Mouse (Mus musculus) midbrain, embryonic 15.5 days (tissue): ENCODE measurements around the gene Suclg2. TPM values are rescaled to one million over a fixed set of nuclear protein-coding genes. Genes with fewer than 3 reads are reported as not detected.

Experiments
- ATAC-seq: fragments of 200-750 bp; cut with Nextera tagmentation; replicated peaks from 2 replicates; pipeline ENCODE4 v1.8.0; 2017; ENCODE audit warnings: moderate TSS enrichment
- H3K27ac ChIP-seq: fragments of 300-500 bp; sonication (generic); 2 replicates; pipeline ENCODE4 v1.5.1; 2015; ENCODE audit warnings: mild to moderate bottlenecking, inconsistent platforms
- H3K27me3 ChIP-seq: fragments of 300-500 bp; sonication (generic); replicated peaks from 2 replicates; pipeline ENCODE4 v1.6.1; 2015; ENCODE audit warnings: inconsistent platforms
- H3K36me3 ChIP-seq: fragments of 300-500 bp; sonication (generic); replicated peaks from 2 replicates; pipeline ENCODE4 v1.6.1; 2015; ENCODE audit warnings: inconsistent platforms
- H3K4me1 ChIP-seq: fragments of 300-500 bp; sonication (generic); 2 replicates; pipeline ENCODE4 v1.6.1; 2015; ENCODE audit warnings: inconsistent platforms
- H3K4me2 ChIP-seq: fragments of 300-500 bp; sonication (generic); 2 replicates; pipeline ENCODE4 v1.6.1; 2015; ENCODE audit warnings: inconsistent platforms, mild to moderate bottlenecking, moderate library complexity
- H3K4me3 ChIP-seq: fragments of 300-500 bp; sonication (generic); 2 replicates; pipeline ENCODE4 v1.5.1; 2015; ENCODE audit warnings: mild to moderate bottlenecking, inconsistent platforms
- H3K9ac ChIP-seq: fragments of 300-500 bp; sonication (generic); 2 replicates; pipeline ENCODE4 v1.6.1; 2015; ENCODE audit warnings: mild to moderate bottlenecking, inconsistent platforms
- H3K9me3 ChIP-seq: fragments of 300-500 bp; sonication (generic); 2 replicates; pipeline ENCODE4 v1.6.1; 2016; ENCODE audit warnings: inconsistent platforms
- WGBS: fragments of 180-500 bp; shearing (Covaris S2); methylation state at CpG from one replicate; pipeline ENCODE4 v1.1.7; 2015; ENCODE audit warnings: mixed read lengths; 5-methylcytosine and 5-hydroxymethylcytosine counted together
- polyA plus RNA-seq: library from polyadenylated mRNA; unstranded; fragments of >200 nt; fragmentation: Nextera tagmentation; extraction: Ambion mirVana; gene quantifications from 2 replicates; pipeline ENCODE4 v1.2.1, GENCODE M21; 2015

The Suclg2 gene
- polyA plus RNA-seq, 1 experiment from 2014 or later = 13.6 TPM

GRCm38 (mm10) chr6:95713245-95713644 is 5.4 kb downstream of the Suclg2 start:
- H3K4me2 ChIP-seq = no peak overlapping the region
- H3K4me3 ChIP-seq = no peak overlapping the region
- no peak for ATAC-seq
- no peaks in the 10 kb centered on the region for H3K9me3 ChIP-seq
- peaks cover 7% of the 10 kb centered on the region for H3K4me1 ChIP-seq
- no peaks in the 10 kb centered on the region for H3K36me3 ChIP-seq
- no peak overlapping the region for H3K9ac ChIP-seq
- no peak overlapping the region for H3K27ac ChIP-seq
- 14% methylated on average over 5 of the region's 5 CpGs for WGBS
- no peaks in the 10 kb centered on the region for H3K27me3 ChIP-seq

- H3K36me3 ChIP-seq = no peaks in the 10 kb centered on the region
- no peak overlapping the region for H3K4me3 ChIP-seq
- H3K27ac ChIP-seq = no peak overlapping the region
- no peaks in the 10 kb centered on the region for H3K9me3 ChIP-seq
- H3K4me1 ChIP-seq = peaks cover 3% of the 10 kb centered on the region; the same call in 1 of the 2 replicates
- 0 out of 2 replicates have a peak, but pooled peaks cover 3% of the 10 kb centered on the region for H3K27me3 ChIP-seq
- H3K9ac ChIP-seq = no peak overlapping the region
- H3K4me2 ChIP-seq = no peak overlapping the region
- 83% methylated on average over 4 of the region's 4 CpGs for WGBS
- no peak for ATAC-seq
Observed at GRCm38 (mm10) chr6:95712081-95712480, 6.5 kb downstream of the Suclg2 start.

- no peak for ATAC-seq
- H3K4me1 ChIP-seq = peaks cover 3% of the 10 kb centered on the region; the same call in 1 of the 2 replicates
- WGBS = 86% methylated on average over 3 of the region's 3 CpGs
- H3K36me3 ChIP-seq = no peaks in the 10 kb centered on the region
- no peak overlapping the region for H3K27ac ChIP-seq
- no peaks in the 10 kb centered on the region for H3K9me3 ChIP-seq
- H3K9ac ChIP-seq = no peak overlapping the region
- H3K4me2 ChIP-seq = no peak overlapping the region
- no peak overlapping the region for H3K4me3 ChIP-seq
- H3K27me3 ChIP-seq = 0 out of 2 replicates have a peak, but pooled peaks cover 3% of the 10 kb centered on the region
Observed at GRCm38 (mm10) chr6:95711671-95712070, 6.9 kb downstream of the Suclg2 start.

- Histone ChIP-seq H3K9ac (no peak overlapping the region), H3K4me2 (no peak overlapping the region), H3K4me1 (peaks cover 3% of the 10 kb centered on the region; the same call in 1 of the 2 replicates), H3K9me3 (no peaks in the 10 kb centered on the region), H3K27me3 (0 out of 2 replicates have a peak, but pooled peaks cover 3% of the 10 kb centered on the region), H3K36me3 (no peaks in the 10 kb centered on the region), H3K4me3 (no peak overlapping the region), H3K27ac (no peak overlapping the region)
- 95% methylated on average over 6 of the region's 6 CpGs for WGBS
- no peak for ATAC-seq
Observed at GRCm38 (mm10) chr6:95710886-95711285, 7.7 kb downstream of the Suclg2 start.

GRCm38 (mm10) chr6:95709531-95709930 is 9.1 kb downstream of the Suclg2 start:
- ATAC-seq = no peak
- WGBS = 58% methylated on average over 4 of the region's 4 CpGs

GRCm38 (mm10) chr6:95709106-95709505 is 9.5 kb downstream of the Suclg2 start:
- 0 out of 2 replicates have a peak, but pooled peaks cover 3% of the 10 kb centered on the region for H3K27me3 ChIP-seq

More at GRCm38 (mm10) chr6:95709531-95709930, 9.1 kb downstream of the Suclg2 start:
- no peak overlapping the region for H3K27ac ChIP-seq
- no peaks in the 10 kb centered on the region for H3K9me3 ChIP-seq
- no peak overlapping the region for H3K4me2 ChIP-seq
- H3K4me3 ChIP-seq = no peak overlapping the region
- no peaks in the 10 kb centered on the region for H3K36me3 ChIP-seq
- H3K27me3 ChIP-seq = 0 out of 2 replicates have a peak, but pooled peaks cover 3% of the 10 kb centered on the region
- no peak overlapping the region for H3K9ac ChIP-seq
- peaks cover 3% of the 10 kb centered on the region; the same call in 1 of the 2 replicates for H3K4me1 ChIP-seq

GRCm38 (mm10) chr6:95704626-95705025 is 14.0 kb downstream of the Suclg2 start:
- WGBS = 88% methylated on average over 4 of the region's 4 CpGs
- Histone ChIP-seq H3K4me3 (no peak overlapping the region), H3K9ac (no peak overlapping the region)

More at GRCm38 (mm10) chr6:95709106-95709505, 9.5 kb downstream of the Suclg2 start:
- Histone ChIP-seq H3K36me3 (no peaks in the 10 kb centered on the region), H3K4me2 (no peak overlapping the region), H3K4me1 (peaks cover 3% of the 10 kb centered on the region; the same call in 1 of the 2 replicates), H3K4me3 (no peak overlapping the region), H3K9me3 (no peaks in the 10 kb centered on the region), H3K27ac (no peak overlapping the region), H3K9ac (no peak overlapping the region)
- ATAC-seq = no peak
- 70% methylated on average over 5 of the region's 5 CpGs for WGBS

GRCm38 (mm10) chr6:95702200-95702599 is 16.4 kb downstream of the Suclg2 start:
- 86% methylated on average over 9 of the region's 9 CpGs for WGBS
- H3K36me3 ChIP-seq = no peaks in the 10 kb centered on the region
- ATAC-seq = no peak

More at GRCm38 (mm10) chr6:95704626-95705025, 14.0 kb downstream of the Suclg2 start:
- no peaks in the 10 kb centered on the region for H3K9me3 ChIP-seq
- ATAC-seq = no peak
- H3K4me2 ChIP-seq = no peak overlapping the region
- no peak overlapping the region for H3K27ac ChIP-seq
- H3K4me1 ChIP-seq = no peaks in the 10 kb centered on the region
- H3K36me3 ChIP-seq = no peaks in the 10 kb centered on the region
- 0 out of 2 replicates have a peak, but pooled peaks cover 3% of the 10 kb centered on the region for H3K27me3 ChIP-seq

GRCm38 (mm10) chr6:95701786-95702185 is 16.8 kb downstream of the Suclg2 start:
- no peak for ATAC-seq
- Histone ChIP-seq H3K9ac (no peak overlapping the region), H3K4me1 (peaks cover 4% of the 10 kb centered on the region; the same call in 1 of the 2 replicates), H3K4me3 (no peak overlapping the region), H3K27me3 (no peaks in the 10 kb centered on the region), H3K36me3 (no peaks in the 10 kb centered on the region), H3K27ac (no peak overlapping the region), H3K9me3 (no peaks in the 10 kb centered on the region), H3K4me2 (no peak overlapping the region)
- 75% methylated on average over 7 of the region's 7 CpGs for WGBS

More at GRCm38 (mm10) chr6:95702200-95702599, 16.4 kb downstream of the Suclg2 start:
- Histone ChIP-seq H3K9me3 (no peaks in the 10 kb centered on the region), H3K27ac (no peak overlapping the region), H3K27me3 (no peaks in the 10 kb centered on the region), H3K4me3 (no peak overlapping the region), H3K9ac (no peak overlapping the region), H3K4me2 (no peak overlapping the region), H3K4me1 (peaks cover 4% of the 10 kb centered on the region; the same call in 1 of the 2 replicates)

GRCm38 (mm10) chr6:95700981-95701610 is 17.5 kb downstream of the Suclg2 start:
- no peak overlapping the region for H3K9ac ChIP-seq
- H3K27me3 ChIP-seq = no peaks in the 10 kb centered on the region
- peaks cover 4% of the 10 kb centered on the region; the same call in 1 of the 2 replicates for H3K4me1 ChIP-seq
- H3K27ac ChIP-seq = no peak overlapping the region
- WGBS = 81% methylated on average over 2 of the region's 2 CpGs
- ATAC-seq = no peak
- no peaks in the 10 kb centered on the region for H3K36me3 ChIP-seq
- no peak overlapping the region for H3K4me2 ChIP-seq
- no peak overlapping the region for H3K4me3 ChIP-seq
- H3K9me3 ChIP-seq = no peaks in the 10 kb centered on the region

- H3K9me3 ChIP-seq = no peaks in the 10 kb centered on the region
- H3K4me2 ChIP-seq = no peak overlapping the region
- H3K4me3 ChIP-seq = no peak overlapping the region
- no peaks in the 10 kb centered on the region for H3K27me3 ChIP-seq
- no peaks in the 10 kb centered on the region for H3K36me3 ChIP-seq
- ATAC-seq = no peak
- no peak overlapping the region for H3K27ac ChIP-seq
- H3K4me1 ChIP-seq = peaks cover 4% of the 10 kb centered on the region; the same call in 1 of the 2 replicates
- no peak overlapping the region for H3K9ac ChIP-seq
- WGBS = 84% methylated on average over 5 of the region's 5 CpGs
Observed at GRCm38 (mm10) chr6:95700191-95700590, 18.4 kb downstream of the Suclg2 start.

GRCm38 (mm10) chr6:95699326-95699725 is 19.3 kb downstream of the Suclg2 start:
- Histone ChIP-seq H3K36me3 (no peaks in the 10 kb centered on the region), H3K4me1 (peaks cover 4% of the 10 kb centered on the region; the same call in 1 of the 2 replicates), H3K9me3 (no peaks in the 10 kb centered on the region), H3K27ac (no peak overlapping the region), H3K27me3 (no peaks in the 10 kb centered on the region), H3K4me2 (no peak overlapping the region), H3K4me3 (no peak overlapping the region), H3K9ac (no peak overlapping the region)
- WGBS = 91% methylated on average over 3 of the region's 3 CpGs
- no peak for ATAC-seq
